Mouse (Mus musculus) bone marrow macrophage, adult 2 months (primary cell): ENCODE results near the gene Gm2000.

Source experiments
- CTCF ChIP-seq: IDR thresholded peaks from 2 replicates; pipeline ENCODE4 v1.5.1; 2012; ENCODE audit warnings: low read depth, mild to moderate bottlenecking, low read length, moderate library complexity
- POLR2A ChIP-seq: IDR thresholded peaks from 2 replicates; pipeline ENCODE4 v1.6.1; 2012; ENCODE audit warnings: mild to moderate bottlenecking, low read depth, low read length, borderline replicate concordance

DNA sequence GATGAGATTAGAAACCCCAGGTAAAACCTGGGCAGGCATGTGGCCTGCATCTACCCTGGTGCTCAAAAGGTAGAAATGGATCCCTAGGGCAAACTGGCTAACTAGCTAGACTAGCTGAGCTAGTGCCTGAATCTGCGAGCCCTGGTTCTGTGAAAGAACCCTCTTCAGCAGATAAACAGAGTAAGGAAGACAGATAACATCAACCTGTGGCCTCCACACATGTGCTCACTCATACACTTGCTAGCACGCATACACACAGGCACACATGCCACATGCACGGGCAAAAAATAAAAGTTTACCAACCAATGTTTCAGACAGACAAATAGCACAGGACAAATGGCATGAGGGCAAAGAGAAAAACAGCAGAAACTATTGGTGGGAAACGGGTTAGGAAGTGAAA is 15.4 kb upstream of the Gm2000 start:
- no peak for TF ChIP-seq CTCF
- TF ChIP-seq POLR2A = no peak
